Mouse (Mus musculus) urinary bladder, postnatal 25 days (tissue): ENCODE measurements around the gene Grk1.

Source experiments
- DNase-seq: peaks from one replicate; pipeline ENCODE4 v3.0.0; 2022; ENCODE audit warnings: low spot score

The Grk1 gene

DNA sequence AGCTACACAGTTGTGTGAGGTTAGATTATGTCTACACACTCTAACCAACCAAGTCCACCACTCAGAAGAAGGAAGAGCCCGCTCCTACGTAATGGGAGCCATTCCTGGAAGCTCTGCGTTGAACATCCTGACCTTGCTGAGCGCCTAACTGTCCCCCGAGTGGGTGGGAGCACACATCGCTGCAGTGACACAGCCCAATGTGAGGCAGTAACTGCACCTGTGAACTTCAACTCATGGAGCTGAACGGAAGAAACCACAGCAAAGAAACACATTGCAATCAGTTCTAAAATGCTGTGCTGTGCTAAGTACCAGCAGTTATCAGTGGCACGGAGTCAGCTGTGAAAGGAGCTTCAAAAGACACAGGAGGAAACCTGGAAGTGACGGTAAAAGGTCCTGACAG is 23.3 kb downstream of the Grk1 start:
- DNase-seq, result no peak

DNA sequence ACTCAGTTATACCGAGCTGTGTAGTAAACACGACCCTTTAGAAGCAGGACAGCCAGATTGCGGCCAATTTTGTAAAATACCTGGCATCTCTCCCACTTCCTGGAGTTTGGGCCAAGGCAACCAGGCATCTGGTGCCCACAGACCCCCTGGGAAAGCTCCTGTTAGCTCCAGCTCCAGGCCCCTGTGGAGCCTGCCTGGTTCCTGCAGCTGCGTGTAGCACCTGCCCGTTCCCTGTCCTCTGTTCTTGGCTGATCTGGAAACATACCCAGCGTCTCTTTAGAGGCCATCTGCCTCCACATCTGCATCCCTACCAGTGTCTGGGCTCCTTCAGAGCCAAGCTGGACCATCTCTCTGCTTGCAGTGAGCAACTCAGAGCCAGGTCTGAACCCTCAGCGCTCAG is 25.5 kb downstream of the Grk1 start:
- no peak for DNase-seq

DNA sequence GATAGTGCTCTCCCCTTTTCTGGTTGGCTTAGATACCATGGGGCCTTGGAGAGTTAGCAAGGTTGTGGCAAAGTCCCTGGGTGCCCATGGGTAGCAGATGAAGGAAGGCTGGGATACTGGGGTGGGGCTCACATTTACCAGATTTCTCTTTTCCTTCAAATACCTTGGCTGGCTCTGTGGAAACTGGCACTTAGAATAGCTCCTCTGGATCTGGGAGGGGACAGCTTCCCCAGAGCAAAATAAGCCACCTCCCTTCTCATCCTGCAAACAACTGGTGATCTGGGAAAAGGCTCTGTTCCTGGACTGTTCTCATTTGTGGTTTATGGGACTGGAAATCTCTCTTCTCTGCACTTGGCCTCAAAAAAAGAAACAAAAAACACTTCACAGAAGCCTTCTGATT is 26.0 kb downstream of the Grk1 start:
- DNase-seq, result no peak

DNA sequence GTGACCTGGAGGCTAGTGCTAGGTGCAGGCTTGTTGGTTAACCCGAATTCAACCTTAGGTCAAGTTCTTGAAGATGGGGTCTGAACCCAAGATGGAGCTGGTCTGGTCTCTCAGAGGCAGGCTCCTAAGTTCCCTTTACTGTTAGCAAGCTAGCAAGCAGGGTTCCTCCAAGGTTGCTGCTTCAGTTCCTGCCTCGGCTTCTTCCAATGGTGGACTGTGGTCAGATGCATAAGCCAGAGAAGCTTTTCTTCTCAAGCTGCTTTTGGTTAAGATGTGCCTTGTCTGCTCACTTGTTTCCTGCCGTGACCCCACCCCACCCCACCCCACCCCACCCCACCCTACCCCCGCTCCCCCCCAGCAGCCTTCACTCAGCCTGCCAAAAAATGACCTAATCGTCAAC is 28.2 kb downstream of the Grk1 start:
- no peak for DNase-seq

DNA sequence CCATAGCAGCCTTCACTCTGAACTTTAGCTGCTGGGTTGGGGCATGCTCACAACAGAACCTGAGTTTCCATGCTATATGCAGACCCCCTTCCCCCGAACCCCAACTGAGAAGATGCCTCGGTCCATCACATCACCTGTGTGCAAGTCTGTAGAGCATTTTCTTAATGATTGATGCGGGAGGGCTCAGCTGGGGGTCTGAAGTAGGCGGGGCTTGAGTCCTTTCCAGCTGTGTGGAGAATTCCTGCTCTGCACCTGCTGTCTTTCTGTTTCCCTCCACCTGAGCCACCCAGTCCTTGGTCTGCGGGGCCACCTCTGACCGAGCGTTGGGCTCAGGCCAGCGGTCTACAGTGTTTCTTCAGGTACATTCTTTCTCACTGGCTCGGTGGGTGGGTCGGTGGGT is 30.0 kb downstream of the Grk1 start, which contains the start of gene Tmem255b:
Gene Tmem255b, plus strand, starts transcription at position 301 of the 400 bp plus-strand sequence.
- DNase-seq, result no peak

DNA sequence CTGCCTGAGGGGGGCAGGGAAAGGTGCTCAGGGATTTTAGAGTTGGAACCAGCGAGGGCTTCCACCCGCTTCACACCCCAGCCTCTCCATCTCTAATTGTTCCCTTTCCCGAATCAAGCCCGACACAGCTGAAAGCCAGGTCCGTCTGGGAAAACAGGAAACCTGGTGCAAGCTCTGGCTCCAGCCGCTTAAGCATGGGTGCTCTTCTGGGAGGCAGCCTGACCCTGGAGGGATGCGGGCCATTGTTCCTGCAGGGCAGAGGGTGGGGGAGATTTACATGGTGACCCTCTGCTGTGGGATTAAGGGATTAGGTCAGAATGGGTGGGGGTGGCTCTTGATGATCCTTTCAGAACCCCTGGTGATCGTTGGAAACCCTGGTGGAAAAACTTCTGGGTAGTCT is 31.2 kb downstream of the Grk1 start:
- DNase-seq, result no peak

DNA sequence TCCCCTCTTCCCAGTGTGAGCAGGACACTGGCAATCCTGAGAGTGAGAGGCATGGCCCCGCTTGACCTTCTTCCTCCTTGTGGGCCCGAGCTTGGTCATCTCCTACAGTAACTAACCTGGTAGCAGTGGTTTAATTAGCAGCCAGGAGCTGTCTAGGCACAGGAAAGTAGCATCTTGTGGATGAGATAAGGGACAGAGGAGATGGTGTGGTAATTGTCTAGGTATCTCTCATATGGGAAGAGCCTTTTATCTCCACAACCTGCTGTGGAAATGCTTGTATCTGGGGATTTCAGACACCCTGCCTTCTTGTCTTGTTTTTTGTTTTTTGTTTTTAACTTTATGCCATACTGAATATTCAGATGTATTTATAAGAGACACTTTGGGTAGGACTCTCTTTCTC is 32.6 kb downstream of the Grk1 start:
- no peak for DNase-seq

DNA sequence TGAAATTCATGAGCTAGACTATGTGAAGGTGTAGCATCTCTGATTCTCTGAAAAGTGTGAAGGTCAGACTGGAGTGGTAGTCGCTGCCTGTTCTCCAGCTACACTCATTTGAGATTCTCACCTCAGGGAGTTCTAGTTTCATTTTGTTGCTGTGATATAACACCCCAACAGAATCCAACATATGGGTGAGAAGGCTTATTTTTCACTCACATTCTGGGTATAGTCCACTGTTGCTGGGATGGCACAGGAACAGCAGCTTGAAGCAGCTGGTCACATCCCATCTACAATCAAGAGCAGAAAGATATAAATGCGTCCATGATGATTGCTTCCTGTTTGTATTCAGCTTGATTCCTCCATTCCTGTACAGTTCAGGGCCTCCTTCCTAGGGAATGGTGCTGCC is 37.3 kb downstream of the Grk1 start:
- DNase-seq, result no peak

DNA sequence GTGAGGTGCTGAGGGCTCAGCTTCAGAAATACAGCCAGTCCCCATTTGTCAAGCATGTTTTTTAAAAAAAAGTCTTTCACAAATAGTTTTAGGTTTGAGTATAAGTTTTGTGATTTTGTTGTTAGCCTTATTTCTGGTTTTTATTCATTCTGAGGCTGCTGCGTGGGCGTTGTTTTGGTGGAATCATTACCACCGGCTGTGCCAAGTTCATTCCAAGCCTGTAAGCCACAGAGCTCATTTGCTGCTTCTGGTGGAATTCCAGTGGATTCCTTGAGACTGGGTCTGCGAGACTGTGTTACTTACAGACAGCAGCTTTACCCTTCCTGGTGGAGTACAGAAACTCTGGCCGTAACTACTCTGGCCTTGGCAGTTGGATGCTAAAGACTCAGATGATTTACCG is 41.6 kb downstream of the Grk1 start:
- no peak for DNase-seq

DNA sequence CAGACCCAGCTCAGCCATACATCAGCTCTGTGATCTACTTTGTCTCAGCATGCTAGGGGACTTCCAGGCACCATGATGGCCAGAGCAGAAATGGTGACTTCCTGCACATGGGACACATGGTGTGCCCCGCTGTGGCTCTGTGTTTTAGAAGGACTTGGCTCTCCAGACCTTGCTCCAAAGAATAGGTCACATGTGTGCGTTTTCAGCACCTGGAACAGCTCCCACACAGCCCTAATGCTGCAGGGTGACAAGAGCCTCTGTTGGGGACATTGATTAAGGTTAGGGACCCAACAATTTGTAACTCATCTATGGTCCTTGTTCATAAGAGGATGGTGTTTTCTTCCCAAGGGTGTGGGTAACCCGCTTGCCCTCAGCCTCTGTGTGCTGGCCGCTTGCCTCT is 43.3 kb downstream of the Grk1 start:
- peak; percentile 15 for DNase-seq

DNA sequence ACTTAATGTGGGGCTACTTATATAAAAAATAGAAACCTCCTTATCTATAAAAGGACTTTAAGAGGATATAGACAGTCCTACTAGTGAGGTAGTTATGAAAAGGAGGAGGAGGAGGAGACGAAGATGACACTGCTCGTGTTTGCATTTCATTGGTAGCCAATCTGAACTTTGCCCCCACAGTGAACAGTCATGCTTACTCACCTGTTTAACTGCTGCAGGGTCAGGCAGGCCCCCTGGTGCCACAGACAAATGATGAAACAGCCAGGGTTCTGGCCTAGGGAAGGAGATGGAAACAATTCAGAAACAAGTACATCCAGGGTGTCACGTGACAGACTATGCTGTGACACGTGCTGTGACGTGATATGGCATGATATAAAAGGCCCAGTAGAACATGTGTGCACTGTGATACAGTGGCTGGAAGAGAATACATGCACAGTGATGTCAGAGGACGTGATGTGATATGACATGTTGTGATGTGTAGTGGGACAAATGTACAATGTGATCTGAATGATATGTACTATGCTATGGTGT is 46.9 kb downstream of the Grk1 start:
- DNase-seq, result no peak

DNA sequence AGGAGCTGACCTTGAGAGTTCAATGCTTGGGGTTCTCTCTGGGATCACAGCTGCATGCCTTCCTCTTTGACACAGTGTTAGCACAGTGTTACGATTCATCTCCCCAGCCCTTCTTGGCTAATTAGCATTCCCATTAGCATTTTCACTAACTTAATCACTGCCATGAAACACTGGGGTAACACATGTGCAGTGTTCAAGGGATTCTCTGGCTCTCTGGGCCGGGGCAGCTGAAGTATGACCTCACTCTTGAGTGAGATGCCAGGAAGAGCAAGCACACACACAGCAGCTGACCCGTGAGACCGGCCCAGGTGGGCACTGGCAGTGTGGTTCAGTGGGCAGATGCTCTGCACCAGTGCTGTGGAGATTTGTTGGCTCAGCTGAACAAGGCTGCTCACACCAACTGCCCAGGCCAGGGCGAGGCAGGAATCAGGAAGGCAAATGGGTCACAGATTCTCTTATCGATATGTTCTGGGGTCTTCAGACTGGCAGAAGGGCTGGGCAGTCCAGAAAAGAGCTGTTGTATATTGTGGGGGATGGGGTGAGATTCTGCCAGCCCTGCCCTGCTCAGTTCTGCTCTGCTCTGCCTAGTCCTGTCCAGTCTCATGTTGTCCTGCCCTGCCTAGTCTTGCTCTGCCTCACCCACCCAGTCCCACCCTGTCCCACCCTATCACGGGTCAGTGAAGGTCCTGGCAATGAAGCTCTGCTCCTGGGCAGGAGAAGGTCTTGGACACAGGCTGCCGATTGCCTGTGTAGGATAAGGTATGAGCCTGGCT is 49.6 kb downstream of the Grk1 start:
- DNase-seq, result no peak

DNA sequence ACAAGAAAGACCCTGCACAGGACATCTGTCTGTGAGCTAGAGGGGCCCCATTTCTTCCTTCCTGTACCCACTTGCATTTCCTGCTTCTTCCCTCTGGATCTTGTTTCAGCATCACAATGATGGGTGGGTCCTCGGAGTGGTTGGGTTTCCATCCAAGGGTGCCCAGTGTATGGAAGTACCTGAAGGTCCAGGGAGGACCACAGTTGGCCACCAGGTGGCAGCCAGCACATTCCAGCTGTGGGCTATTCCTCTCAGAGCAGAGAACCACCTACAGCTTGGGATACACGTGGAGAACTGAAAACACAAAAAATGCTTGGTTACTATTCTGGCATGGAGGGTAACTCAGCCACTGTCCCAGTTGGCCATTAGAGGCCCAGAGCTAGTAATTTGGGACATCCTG is 50.4 kb downstream of the Grk1 start:
- DNase-seq, result peak; percentile 58

DNA sequence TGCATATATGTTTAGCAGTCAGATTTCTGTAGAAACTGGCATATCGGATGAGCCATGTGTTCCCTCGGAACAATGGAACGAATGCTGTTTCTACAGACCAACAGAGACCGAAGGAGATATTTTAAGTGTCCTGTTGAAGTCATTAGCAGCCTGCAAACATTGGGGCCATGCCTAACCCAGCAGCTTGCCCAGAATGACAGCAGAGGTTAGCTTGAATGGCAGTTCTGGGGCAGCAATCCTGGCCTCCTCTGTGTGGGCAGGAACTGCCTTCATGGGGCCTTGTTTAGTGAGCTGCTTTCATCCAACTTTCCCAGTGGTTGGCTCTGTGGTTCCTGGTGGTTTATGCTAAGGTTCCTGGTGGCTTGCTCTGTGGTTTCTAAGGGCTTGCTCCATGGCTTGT is 54.5 kb downstream of the Grk1 start:
- no peak for DNase-seq

DNA sequence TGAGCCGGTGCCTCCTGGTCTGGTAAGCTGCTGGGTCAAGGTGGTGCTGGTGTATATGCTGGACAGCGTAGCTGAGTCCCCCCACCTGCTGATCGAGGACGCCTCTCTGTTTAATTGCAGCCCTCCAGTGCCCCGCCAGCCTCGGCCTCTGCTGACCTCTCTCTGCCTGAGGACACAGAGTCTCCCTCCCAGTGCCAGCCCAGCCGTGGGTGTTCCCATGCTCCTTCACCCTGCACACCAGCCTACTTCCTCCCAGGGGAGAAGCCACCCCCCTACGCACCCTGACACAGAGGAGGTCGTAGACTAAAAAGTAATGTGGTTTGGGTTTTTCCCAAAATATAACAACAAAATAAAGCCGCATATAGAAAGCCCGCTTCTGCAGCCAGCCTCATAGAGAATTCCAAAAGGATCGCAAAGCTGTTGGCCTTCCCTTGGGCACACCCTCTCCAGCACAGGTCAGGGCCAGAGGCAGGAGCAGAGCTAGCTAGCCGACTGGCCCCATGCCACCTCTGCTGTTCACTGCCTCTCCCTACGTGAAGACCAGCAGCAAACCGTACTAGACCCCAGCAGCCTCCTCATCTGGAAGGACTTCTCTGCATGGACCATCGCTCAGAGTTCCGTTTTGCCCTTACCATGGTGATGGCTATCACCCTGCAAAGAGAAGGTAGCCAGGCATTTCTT is 56.3 kb downstream of the Grk1 start:
- no peak for DNase-seq

DNA sequence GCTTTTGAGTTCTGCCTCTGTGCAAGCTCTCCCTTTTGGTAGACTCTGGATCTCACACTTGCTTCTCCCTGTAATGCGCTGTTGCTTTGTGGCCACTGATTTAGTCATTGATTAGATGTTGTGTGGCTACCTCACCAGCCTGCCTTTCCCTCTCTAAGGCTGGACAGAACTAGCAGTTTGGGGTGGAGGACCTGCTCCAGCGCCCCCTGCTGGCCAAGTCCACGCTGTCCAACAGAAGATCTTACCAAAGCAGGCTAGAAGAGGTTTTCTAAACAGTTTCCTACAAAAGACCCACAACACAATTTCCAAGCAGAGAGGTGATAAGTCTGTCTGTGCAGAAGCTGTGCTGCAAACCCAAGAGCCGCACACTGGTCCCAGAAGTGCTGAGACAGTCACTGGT is 57.0 kb downstream of the Grk1 start:
- DNase-seq, result peak; percentile 70

DNA sequence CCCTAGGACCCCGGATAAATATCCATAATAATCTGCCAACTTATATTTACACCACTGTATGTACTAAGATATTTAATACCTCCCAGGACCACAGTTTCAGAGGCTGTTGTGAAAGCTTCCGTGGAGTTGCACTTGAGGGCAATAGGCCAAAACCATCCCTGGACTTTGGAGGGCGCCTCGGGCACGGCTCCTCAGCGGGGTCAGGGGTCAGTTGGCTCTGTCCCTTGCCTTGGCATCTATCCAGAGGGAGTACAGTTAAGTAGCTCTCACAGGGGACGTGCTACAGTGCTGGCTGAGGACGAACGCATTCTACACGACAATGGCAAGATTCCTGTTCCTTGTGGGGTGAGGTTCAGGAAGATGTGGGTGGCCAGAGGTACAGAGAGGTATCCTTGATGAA is 57.5 kb downstream of the Grk1 start:
- DNase-seq, result no peak

DNA sequence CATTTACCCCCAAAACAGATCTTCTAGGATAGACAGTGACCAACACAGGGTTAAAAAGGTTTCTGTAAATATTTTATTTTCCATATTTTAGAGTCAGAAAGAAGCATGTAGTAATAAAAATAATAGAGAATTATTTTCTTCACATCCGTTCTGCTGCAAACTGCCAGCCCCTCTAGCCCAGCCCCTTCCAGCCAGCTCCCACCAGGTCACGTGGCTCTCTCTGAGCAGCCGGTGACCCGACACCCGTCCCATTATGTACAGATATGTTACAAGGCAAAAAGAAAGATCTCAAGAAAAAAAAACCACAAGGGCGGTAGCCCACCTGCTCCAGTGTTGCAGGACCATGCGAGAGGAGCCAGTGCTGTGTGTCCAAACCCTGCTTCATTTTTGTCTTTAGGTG is 60.4 kb downstream of the Grk1 start:
- no peak for DNase-seq

DNA sequence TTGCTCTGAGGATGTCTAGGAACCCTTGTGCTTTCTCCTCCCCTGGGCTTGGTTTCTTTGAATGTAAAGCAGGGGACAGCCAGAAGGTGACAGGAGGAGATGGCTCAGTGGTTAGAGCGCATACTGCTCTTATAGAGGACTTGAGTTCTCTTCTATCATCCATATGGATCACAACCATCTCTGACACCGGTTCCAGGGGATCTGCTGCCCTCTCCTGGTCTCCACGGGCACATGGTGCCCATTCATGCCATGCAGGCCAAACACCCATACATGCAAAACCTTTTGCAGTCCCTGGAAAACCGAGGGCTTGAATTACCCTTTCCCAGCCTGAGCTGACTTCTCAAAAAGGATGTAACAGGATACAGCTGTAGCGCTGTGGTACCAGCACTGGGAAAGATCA is 62.1 kb downstream of the Grk1 start:
- DNase-seq, result no peak

DNA sequence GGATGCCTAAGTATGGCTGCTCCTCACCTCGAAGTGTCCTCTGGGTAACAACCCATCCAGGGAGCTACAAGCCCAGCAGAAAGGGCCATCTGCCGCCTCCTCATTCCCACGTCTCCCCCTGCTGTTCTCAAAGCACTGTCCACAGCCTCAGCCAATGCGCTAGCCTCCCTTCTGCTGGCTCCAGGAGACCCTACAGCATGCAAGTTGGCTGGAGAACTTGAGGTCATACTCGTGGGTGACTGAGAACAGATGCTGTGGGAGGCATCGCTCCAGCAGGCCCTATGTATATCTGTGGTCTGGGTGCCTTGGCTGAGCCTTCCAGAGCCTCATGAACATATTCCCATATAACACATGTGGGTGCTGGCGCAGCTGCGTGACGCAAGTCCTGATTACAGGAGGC is 63.9 kb downstream of the Grk1 start:
- DNase-seq, result no peak

DNA sequence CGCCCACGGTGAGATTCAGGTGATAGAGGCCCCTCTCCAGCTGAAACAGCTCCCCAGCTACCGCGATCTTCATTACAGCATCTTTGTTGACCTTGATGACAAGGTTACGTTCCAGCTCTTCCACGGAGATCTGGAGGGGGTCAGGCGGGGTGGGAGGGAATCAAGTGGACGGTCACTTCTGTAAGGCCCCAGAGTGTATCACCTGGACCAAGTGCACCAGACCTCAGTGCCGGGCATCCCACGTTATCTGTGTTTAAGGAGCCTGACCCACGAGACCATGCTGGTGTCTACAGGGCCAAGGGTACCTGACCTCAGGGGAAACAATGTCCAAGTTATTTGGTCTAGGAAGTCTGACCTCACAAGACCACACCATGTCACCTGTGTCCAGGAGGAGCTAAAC is 66.6 kb downstream of the Grk1 start:
- no peak for DNase-seq
